Mouse (Mus musculus) MEL (cell line): ENCODE measurements around the gene Adat3. TPM values are rescaled to one million over a fixed set of nuclear protein-coding genes. Genes with fewer than 3 reads are reported as not detected.

Experiments
- DNase-seq: peaks from one replicate; pipeline ENCODE4 v3.0.0; 2011; ENCODE audit warnings: low read depth, low spot score
- H3K27ac ChIP-seq: 2 replicates; pipeline ENCODE4 v1.5.1; 2012; ENCODE audit warnings: low read depth, mild to moderate bottlenecking, control low read depth, low read length, moderate library complexity; ENCODE audit not compliant: control insufficient read depth
- H3K27me3 ChIP-seq, 2 experiments: fragments of 150-350 bp in 1 of 2; sonication (generic) in 1 of 2; 2 replicates each; pipeline ENCODE4 v1.6.1; 2012; ENCODE audit warnings: low read length in 2 of 2, mild to moderate bottlenecking in 2 of 2, improper control_type of control experiment in 1 of 2, moderate library complexity in 1 of 2; ENCODE audit not compliant: insufficient read depth in 2 of 2, control insufficient read depth in 1 of 2
- H3K36me3 ChIP-seq, 2 experiments: 2 replicates each; pipeline ENCODE4 v1.6.1; 2012 to 2014; ENCODE audit warnings: low read length in 2 of 2, improper control_type of control experiment in 1 of 2, inconsistent platforms in 1 of 2, mild to moderate bottlenecking in 1 of 2; ENCODE audit not compliant: insufficient read depth in 2 of 2, control insufficient read depth in 1 of 2
- H3K4me1 ChIP-seq, 2 experiments: fragments of 150-350 bp in 1 of 2; sonication (generic) in 1 of 2; 2 replicates each; pipeline ENCODE4 v1.6.1; 2012; ENCODE audit warnings: low read length in 2 of 2, improper control_type of control experiment in 1 of 2, mild to moderate bottlenecking in 1 of 2; ENCODE audit not compliant: insufficient read depth in 2 of 2, control insufficient read depth in 1 of 2
- H3K4me3 ChIP-seq, 2 experiments: fragments of 150-350 bp in 1 of 2; sonication (generic) in 1 of 2; 2 replicates each; pipeline ENCODE4 v1.5.1; 2012; ENCODE audit warnings: low read depth in 2 of 2, low read length in 2 of 2, mild to moderate bottlenecking in 2 of 2, moderate library complexity in 2 of 2, control low read depth in 1 of 2, improper control_type of control experiment in 1 of 2; ENCODE audit not compliant: control insufficient read depth in 1 of 2, insufficient read depth in 1 of 2
- H3K79me2 ChIP-seq: 2 replicates; pipeline ENCODE4 v1.6.1; 2012; ENCODE audit warnings: mild to moderate bottlenecking, low read length, moderate library complexity; ENCODE audit not compliant: control insufficient read depth, poor library complexity, insufficient read depth
- H3K9ac ChIP-seq: 2 replicates; pipeline ENCODE4 v1.6.1; 2012; ENCODE audit warnings: low read depth, mild to moderate bottlenecking, control low read depth, low read length, moderate library complexity; ENCODE audit not compliant: control insufficient read depth, poor library complexity, severe bottlenecking
- H3K9me3 ChIP-seq: fragments of 150-350 bp; sonication (generic); replicated peaks from 2 replicates; pipeline ENCODE4 v1.6.1; 2012; ENCODE audit warnings: mild to moderate bottlenecking, low read length, improper control_type of control experiment, moderate library complexity; ENCODE audit not compliant: insufficient read depth
- CTCF ChIP-seq, 3 experiments: IDR thresholded peaks in 2 of 3; conservative IDR thresholded peaks in 1 of 3; 2 replicates each; pipeline ENCODE4 v1.5.1; 2011 to 2012; ENCODE audit warnings: low read length in 3 of 3, low read depth in 2 of 3, mild to moderate bottlenecking in 2 of 3, improper control_type of control experiment in 1 of 3, inconsistent platforms in 1 of 3, mixed read lengths in 1 of 3, moderate library complexity in 1 of 3; ENCODE audit not compliant: control insufficient read depth in 1 of 3, insufficient read depth in 1 of 3, poor library complexity in 1 of 3, severe bottlenecking in 1 of 3
- E2F4 ChIP-seq: IDR thresholded peaks from 2 replicates; pipeline ENCODE4 v1.6.1; 2011; ENCODE audit warnings: low read depth, low read length, improper control_type of control experiment, borderline replicate concordance
- ELF1 ChIP-seq: IDR thresholded peaks from 2 replicates; pipeline ENCODE4 v1.6.1; 2014; ENCODE audit warnings: low read depth, mild to moderate bottlenecking, inconsistent platforms, low read length, improper control_type of control experiment, moderate library complexity
- EP300 ChIP-seq, 2 experiments: IDR thresholded peaks; 2 replicates each; pipeline ENCODE4 v1.6.1; 2011; ENCODE audit warnings: improper control_type of control experiment in 2 of 2, low read length in 2 of 2, low read depth in 1 of 2, mild to moderate bottlenecking in 1 of 2
- GABPA ChIP-seq: IDR thresholded peaks from 2 replicates; pipeline ENCODE4 v1.6.1; 2012; ENCODE audit warnings: low read depth, mild to moderate bottlenecking, inconsistent platforms, low read length, improper control_type of control experiment, moderate library complexity
- JUND ChIP-seq: IDR thresholded peaks from 2 replicates; pipeline ENCODE4 v1.6.1; 2011; ENCODE audit warnings: low read depth, mild to moderate bottlenecking, improper control_type of control experiment, low read length
- MAX ChIP-seq: IDR thresholded peaks from 2 replicates; pipeline ENCODE4 v1.6.1; 2011; ENCODE audit warnings: low read length, improper control_type of control experiment
- MAZ ChIP-seq: IDR thresholded peaks from 2 replicates; pipeline ENCODE4 v1.6.1; 2012; ENCODE audit warnings: low read depth, mild to moderate bottlenecking, inconsistent platforms, low read length, improper control_type of control experiment
- MYC ChIP-seq: IDR thresholded peaks from 2 replicates; pipeline ENCODE4 v1.6.1; 2011; ENCODE audit warnings: low read depth, mild to moderate bottlenecking, low read length, improper control_type of control experiment, moderate library complexity
- NELFE ChIP-seq: IDR thresholded peaks from 2 replicates; pipeline ENCODE4 v1.6.1; 2011; ENCODE audit warnings: low read depth, low read length, improper control_type of control experiment
- RCOR1 ChIP-seq: IDR thresholded peaks from 2 replicates; pipeline ENCODE4 v1.6.1; 2012; ENCODE audit warnings: low read depth, mild to moderate bottlenecking, inconsistent platforms, low read length, improper control_type of control experiment
- SIN3A ChIP-seq: IDR thresholded peaks from 2 replicates; pipeline ENCODE4 v1.6.1; 2012; ENCODE audit warnings: low read length, improper control_type of control experiment, inconsistent platforms
- USF2 ChIP-seq, 2 experiments: IDR thresholded peaks; 2 replicates each; pipeline ENCODE4 v1.6.1; 2011 to 2012; ENCODE audit warnings: improper control_type of control experiment in 2 of 2, low read length in 2 of 2, borderline replicate concordance in 1 of 2, inconsistent platforms in 1 of 2, low read depth in 1 of 2, mild to moderate bottlenecking in 1 of 2; ENCODE audit not compliant: insufficient read depth in 1 of 2
- ZKSCAN1 ChIP-seq: IDR thresholded peaks from 2 replicates; pipeline ENCODE4 v1.6.1; 2012; ENCODE audit warnings: low read depth, mild to moderate bottlenecking, inconsistent platforms, low read length, improper control_type of control experiment, moderate library complexity
- ZNF384 ChIP-seq: IDR thresholded peaks from 2 replicates; pipeline ENCODE4 v1.6.1; 2012; ENCODE audit warnings: low read depth, mild to moderate bottlenecking, inconsistent platforms, low read length, improper control_type of control experiment
- polyA plus RNA-seq, 2 experiments: library from polyadenylated mRNA; stranded (reverse) in 1 of 2; unstranded in 1 of 2; fragments of >175 nt in 1 of 2; fragments of >200 nt in 1 of 2; gene quantifications; 2 replicates each; pipeline versions ENCODE4 v1.2.1 to v1.2.4; 2012; ENCODE audit warnings: low replicate concordance in 2 of 2, low read depth in 1 of 2; ENCODE audit not compliant: insufficient read length in 2 of 2, insufficient read depth in 1 of 2, missing spikeins in 1 of 2
- total RNA-seq: library from RNA; depleted of rRNA; stranded (reverse); fragments of 300-350 nt; gene quantifications from 2 replicates; pipeline ENCODE4 v1.2.3, GENCODE M21; 2012

Adat3 gene
- total and polyA plus RNA-seq, 3 experiments: 7.4 to 7.7 TPM; not detected in 1

DNA sequence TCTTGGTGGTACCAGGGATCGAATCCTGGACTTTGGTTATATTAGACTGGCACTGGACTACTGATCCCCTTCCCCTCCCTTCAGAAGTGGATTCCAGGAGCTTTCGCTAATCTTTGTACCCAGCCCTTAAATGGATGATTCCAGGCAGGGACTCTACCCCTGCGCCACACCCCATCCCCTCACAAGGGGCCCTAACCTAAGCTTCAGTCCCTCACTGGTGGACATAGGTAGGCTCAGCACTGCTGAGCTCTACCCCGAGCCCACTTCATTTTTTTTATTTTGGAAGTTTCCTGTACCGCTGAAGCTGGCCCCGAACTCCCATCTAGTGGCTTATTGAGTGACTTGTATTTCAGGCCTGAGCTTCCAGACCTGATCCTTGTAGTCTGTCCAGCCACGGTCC, 684 bp downstream of the Adat3 start:
- no peaks in the 10 kb centered on the region for H3K9me3 ChIP-seq
- peaks cover 8 to 17% of the 10 kb centered on the region in 2 experiments for H3K4me1 ChIP-seq
- TF ChIP-seq MAZ: no peak
- no peak for TF ChIP-seq GABPA
- TF ChIP-seq USF2 (IDR thresholded peaks at IDR 0.05; ENCODE audit: borderline replicate concordance in 1 of 2, insufficient read depth in 1 of 2, low read depth in 1 of 2, low read length in 2 of 2): no peak
- no peak for TF ChIP-seq MYC
- TF ChIP-seq ZKSCAN1: no peak
- no peak for TF ChIP-seq MAX
- no peak for TF ChIP-seq RCOR1
- TF ChIP-seq CTCF (IDR thresholded peaks at IDR 0.05 in 2 of 3, conservative IDR thresholded peaks at IDR 0.05 in 1 of 3; ENCODE audit: control insufficient read depth in 1 of 3, insufficient read depth in 1 of 3, low read depth in 2 of 3, low read length in 3 of 3, poor library complexity in 1 of 3, severe bottlenecking in 1 of 3): no peak
- no peak for TF ChIP-seq ZNF384
- TF ChIP-seq SIN3A: no peak
- no peak for TF ChIP-seq E2F4
- TF ChIP-seq NELFE: no peak
- no peak for TF ChIP-seq ELF1
- TF ChIP-seq EP300 (IDR thresholded peaks at IDR 0.05; ENCODE audit: low read depth in 1 of 2, low read length in 2 of 2): no peak
- TF ChIP-seq, all 39 proteins: peak for 0
- Histone ChIP-seq H3K79me2 (peaks cover 37% of the 10 kb centered on the region), H3K36me3 (peaks cover 2 to 15% of the 10 kb centered on the region in 2 experiments; a peak in 3 of 4 replicates), H3K27ac (peak overlapping the region; percentile 40), H3K4me3 (peak overlapping the region; percentile 78 to 91), H3K27me3 (no peaks in the 10 kb centered on the region), H3K9ac (peak overlapping the region; percentile 92)
- DNase-seq: no peak

DNA sequence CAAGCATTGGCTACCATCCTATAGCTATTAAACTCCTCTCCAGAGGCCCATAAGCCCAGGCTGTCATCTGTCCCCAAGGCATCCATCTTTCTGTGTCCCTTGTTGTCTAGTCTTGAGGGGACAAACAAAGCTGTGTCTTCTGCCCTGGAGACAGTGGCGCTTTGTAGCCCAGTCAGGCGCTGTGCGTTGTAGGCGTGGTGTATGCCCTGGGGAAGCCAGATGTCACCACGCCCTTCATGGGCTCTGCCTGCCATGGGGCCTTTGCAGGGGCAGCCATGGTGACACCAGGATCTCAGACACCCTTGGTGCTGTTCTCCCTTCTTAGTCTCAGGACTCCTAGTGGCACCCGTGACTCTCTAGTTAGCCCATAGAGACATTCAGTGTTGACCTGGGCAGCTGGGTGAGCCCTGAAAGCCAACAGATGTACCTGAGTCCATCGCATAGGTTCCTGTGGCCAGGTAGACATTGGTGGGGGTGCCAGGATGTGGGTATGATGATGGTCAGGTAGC, 1.4 kb downstream of the Adat3 start:
- Histone ChIP-seq H3K36me3 (peaks cover 2 to 15% of the 10 kb centered on the region in 2 experiments; a peak in 3 of 4 replicates), H3K27me3 (no peaks in the 10 kb centered on the region), H3K4me3 (peak overlapping the region; percentile 78 to 91; a peak in 3 of 4 replicates), H3K27ac (no peak overlapping the region)
- TF ChIP-seq JUND (no peak), NELFE (no peak), USF2 (IDR thresholded peaks at IDR 0.05; ENCODE audit: borderline replicate concordance in 1 of 2, insufficient read depth in 1 of 2, low read depth in 1 of 2, low read length in 2 of 2) (no peak)
- TF ChIP-seq, all 39 proteins: peak for 0
- H3K79me2 ChIP-seq: peaks cover 37% of the 10 kb centered on the region
- H3K4me1 ChIP-seq: peaks cover 8 to 17% of the 10 kb centered on the region in 2 experiments
- no peak for DNase-seq
- H3K9me3 ChIP-seq: no peaks in the 10 kb centered on the region
- peak overlapping the region; percentile 92 for H3K9ac ChIP-seq
